Mouse (Mus musculus): ENCODE data around the gene Pnn. TPM values are rescaled to one million over a fixed set of nuclear protein-coding genes. Genes with fewer than 3 reads are reported as not detected.

The Pnn gene
- polyA plus RNA-seq, 1 experiment from 2014 or later: 105 TPM

DNA sequence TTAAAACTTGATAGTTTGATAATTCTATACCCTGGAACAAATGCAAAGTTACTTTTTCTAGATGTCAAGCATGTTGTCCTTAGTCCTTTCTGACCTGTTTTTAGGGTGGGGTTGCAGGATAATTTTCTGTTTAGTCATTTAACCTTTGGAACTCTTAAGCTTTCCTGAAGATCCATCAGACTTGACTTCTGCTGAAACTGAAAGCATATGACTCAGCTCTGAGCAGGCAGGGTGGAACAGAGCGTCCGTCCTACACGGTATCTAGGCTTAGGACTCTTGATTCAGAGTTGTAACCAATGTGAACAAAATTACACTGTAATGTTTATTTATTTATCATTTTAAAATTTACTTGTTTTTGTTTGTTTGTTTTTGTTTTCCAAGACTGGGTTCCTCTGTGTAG lies 11.2 kb downstream of the Pnn start:
- Histone ChIP-seq H3K4me1 (no peaks in the 10 kb centered on the region), H3K27ac (no peak overlapping the region), H3K4me3 (replicated peaks) (no peak overlapping the region), H3K9me3 (replicated peaks) (no peaks in the 10 kb centered on the region), H3K4me2 (no peak overlapping the region), H3K27me3 (no peaks in the 10 kb centered on the region), H3K9ac (no peak overlapping the region), H3K36me3 (peaks cover 18% of the 10 kb centered on the region)
- WGBS: 94% methylated on average over 3 of the region's 3 CpGs
- no peak for ATAC-seq (replicated peaks; ENCODE audit: low FRiP score)

DNA sequence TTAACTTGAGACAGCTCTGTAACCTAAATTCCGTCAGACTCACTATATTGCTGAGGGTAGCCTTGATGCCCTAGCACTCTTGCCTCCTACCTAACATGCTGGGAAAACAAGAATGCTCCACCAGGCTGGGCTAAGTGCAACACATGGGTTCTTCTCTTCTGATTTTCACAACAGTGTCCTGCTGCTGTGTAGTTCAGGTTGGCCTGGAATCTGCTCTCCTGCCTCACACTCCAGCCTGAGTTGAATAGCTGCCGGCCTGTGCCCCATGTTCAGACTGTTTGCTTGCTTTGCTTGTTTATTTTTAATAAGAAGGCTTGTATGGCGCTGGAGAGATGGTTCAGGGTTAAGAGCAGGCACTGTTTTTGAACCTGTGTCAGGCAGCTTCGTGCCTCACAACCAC lies 13.8 kb downstream of the Pnn start:
- Histone ChIP-seq H3K4me3 (replicated peaks) (no peak overlapping the region), H3K9ac (no peak overlapping the region), H3K27ac (no peak overlapping the region), H3K27me3 (no peaks in the 10 kb centered on the region), H3K9me3 (replicated peaks) (no peaks in the 10 kb centered on the region), H3K36me3 (peaks cover 2% of the 10 kb centered on the region; the same call in 1 of the 2 replicates), H3K4me2 (no peak overlapping the region), H3K4me1 (no peaks in the 10 kb centered on the region)
- ATAC-seq (replicated peaks; ENCODE audit: low FRiP score): no peak
- WGBS: 83% methylated on average over 4 of the region's 4 CpGs

DNA sequence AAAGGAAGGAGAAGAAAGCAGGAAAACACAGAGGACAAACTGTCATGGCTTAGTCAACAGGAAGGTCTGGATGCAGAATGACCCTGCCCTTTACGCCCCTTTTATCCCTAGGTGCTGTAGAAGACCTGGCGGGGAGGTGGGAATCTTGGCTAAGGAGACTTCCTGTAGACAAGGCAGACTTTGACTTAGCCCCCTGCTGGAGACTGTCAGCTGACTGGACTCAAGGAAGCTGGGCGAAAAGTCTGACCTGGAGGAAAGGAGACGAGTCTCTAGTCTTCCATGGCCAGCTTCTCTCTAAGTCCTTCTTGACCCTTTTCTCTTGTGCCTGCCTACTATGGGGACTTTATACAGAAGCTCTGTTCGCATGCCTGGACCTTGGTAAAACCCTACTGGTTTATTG lies 17.8 kb downstream of the Pnn start:
- Histone ChIP-seq H3K36me3 (no peaks in the 10 kb centered on the region), H3K9ac (no peak overlapping the region), H3K4me3 (replicated peaks) (no peak overlapping the region), H3K4me1 (no peaks in the 10 kb centered on the region), H3K27me3 (no peaks in the 10 kb centered on the region), H3K4me2 (no peak overlapping the region), H3K9me3 (replicated peaks) (no peaks in the 10 kb centered on the region), H3K27ac (no peak overlapping the region)
- ATAC-seq (replicated peaks; ENCODE audit: low FRiP score): no peak
- WGBS: 66% methylated on average over 5 of the region's 5 CpGs

DNA sequence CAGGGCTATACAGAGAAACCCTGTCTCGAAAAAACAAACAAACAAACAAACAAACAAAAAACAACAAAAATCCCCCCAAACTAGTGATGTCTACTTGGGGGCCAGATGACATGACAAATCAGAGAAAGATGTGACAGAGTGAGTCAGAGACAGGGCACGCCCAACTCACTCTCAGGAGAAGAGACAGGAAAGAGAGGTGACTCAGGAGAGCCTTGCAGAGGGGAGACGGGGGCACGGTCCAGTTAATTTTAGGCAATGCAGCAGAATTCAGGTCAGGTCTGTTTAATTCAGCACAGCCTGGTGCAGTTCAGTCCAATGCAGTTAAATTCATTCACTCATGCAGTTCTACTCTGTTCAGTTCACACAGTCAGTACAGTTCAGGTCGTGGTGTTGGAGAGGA lies 19.5 kb downstream of the Pnn start:
- ATAC-seq (replicated peaks; ENCODE audit: low FRiP score): no peak
- H3K4me2 ChIP-seq: no peak overlapping the region
- no peaks in the 10 kb centered on the region for H3K27me3 ChIP-seq
- no peaks in the 10 kb centered on the region for H3K9me3 ChIP-seq (replicated peaks)
- WGBS: 74% methylated on average over 5 of the region's 5 CpGs
- no peak overlapping the region for H3K27ac ChIP-seq
- no peak overlapping the region for H3K4me3 ChIP-seq (replicated peaks)
- no peaks in the 10 kb centered on the region for H3K4me1 ChIP-seq
- H3K9ac ChIP-seq: no peak overlapping the region
- no peaks in the 10 kb centered on the region for H3K36me3 ChIP-seq

DNA sequence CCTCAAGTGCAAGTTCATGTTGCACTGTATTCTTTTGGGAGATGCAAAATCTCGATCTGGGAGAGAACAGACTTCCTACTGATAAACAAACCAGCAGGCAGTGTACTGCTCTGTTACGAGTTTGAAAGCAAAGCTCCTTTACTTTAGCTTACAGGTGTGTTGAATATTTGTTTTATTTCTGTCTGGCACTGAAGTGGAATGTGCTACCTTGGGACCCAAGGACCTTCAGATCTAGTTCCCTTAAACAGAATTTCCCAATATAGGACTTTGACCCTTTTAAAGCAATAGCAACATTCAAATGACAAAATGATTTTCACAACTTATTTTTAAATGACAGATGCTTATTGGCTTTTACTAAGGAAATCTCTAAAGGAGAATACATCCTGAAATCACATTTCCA lies 26.9 kb downstream of the Pnn start:
- Histone ChIP-seq H3K36me3 (no peaks in the 10 kb centered on the region), H3K4me3 (replicated peaks) (no peak overlapping the region), H3K4me2 (no peak overlapping the region), H3K27ac (no peak overlapping the region), H3K9ac (no peak overlapping the region), H3K4me1 (no peaks in the 10 kb centered on the region), H3K27me3 (no peaks in the 10 kb centered on the region), H3K9me3 (replicated peaks) (no peaks in the 10 kb centered on the region)
- WGBS: 62% methylated on average over 2 of the region's 2 CpGs
- no peak for ATAC-seq (replicated peaks; ENCODE audit: low FRiP score)

DNA sequence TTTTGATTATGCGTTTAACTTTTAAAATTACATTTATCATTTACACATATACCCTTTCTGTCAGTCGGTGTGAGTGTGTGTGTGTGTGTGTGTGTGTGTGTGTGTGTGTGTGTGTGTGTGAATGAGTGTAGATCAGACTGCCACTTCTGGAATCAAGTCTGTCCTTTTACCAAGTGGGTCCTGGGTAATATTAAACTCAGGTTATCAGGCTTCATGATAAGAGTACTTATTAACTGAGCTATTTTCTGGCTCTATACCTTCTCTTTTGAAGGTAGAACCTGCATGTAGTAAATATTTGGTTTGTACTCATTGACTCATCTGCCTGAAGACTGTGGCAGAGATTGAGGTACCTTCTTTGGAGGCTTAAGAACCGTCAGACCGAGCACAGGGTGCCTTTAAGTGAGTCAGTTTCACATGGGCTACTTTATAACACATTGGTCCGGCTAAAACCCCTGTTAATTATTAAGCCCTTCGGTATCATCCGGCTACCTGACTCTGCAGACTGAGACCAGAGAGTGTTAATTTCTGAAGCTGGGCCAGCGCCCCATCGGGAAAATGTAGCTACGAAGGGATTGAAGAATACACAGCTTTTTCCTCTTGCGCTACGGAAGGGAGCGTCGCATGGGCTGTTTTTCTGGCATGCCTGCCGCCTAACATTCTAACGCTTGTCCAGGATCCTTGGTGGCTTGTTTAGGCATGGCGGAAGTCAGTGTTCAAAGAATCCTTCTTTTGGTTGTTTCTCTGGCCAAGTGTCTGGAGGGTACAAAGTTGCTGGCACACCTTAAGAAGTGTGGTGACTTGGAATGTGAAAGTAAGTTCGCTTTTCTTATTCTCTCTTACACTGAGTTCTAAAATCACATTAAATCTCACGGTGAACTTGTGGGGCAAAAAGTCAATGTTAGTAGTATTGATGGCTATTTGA lies 28.7 kb downstream of the Pnn start, which contains the start of gene Mia2:
TSS of gene Mia2 (plus strand) at position 696 of the 922 bp plus-strand sequence.
- Histone ChIP-seq H3K27ac (peak within 1 kb of the TSS; percentile 73), H3K9me3 (replicated peaks) (no peaks in the 10 kb centered on the region), H3K9ac (0 out of 2 replicates have a peak within 1 kb of the TSS, but pooled peaks have one; percentile 8), H3K27me3 (no peaks in the 10 kb centered on the region), H3K36me3 (no peaks in the 10 kb centered on the region), H3K4me2 (peak within 1 kb of the TSS; percentile 40), H3K4me3 (replicated peaks) (peak within 1 kb of the TSS; percentile 35), H3K4me1 (no peaks in the 10 kb centered on the region)
- WGBS: 63% methylated on average over 19 of the region's 19 CpGs
- peak; percentile 93 for ATAC-seq (replicated peaks; ENCODE audit: low FRiP score)

DNA sequence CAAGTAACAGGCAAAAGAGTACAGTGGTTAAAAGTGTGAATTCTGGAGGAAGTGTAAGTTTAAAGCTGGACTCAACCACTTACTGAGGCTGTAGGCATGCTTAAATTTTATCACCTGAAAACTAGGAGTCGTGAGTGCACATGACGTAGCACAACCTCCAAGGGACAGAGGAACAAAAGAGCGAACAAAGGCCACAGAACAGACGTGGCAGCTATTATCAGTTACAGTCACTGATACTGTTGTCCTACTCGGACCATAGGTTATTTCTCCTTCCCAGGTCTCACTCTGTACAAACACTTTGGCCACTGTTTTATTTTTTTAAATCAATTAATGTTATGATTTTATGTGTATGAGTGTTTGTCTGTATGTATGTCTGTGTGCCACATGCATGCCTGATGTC lies 38.1 kb downstream of the Pnn start:
- H3K4me3 ChIP-seq (replicated peaks): no peak overlapping the region
- no peak for ATAC-seq (replicated peaks; ENCODE audit: low FRiP score)
- WGBS: 75% methylated on average over 5 of the region's 5 CpGs
- no peak overlapping the region for H3K9ac ChIP-seq
- H3K27ac ChIP-seq: no peak overlapping the region
- H3K36me3 ChIP-seq: no peaks in the 10 kb centered on the region
- H3K4me2 ChIP-seq: no peak overlapping the region
- H3K27me3 ChIP-seq: no peaks in the 10 kb centered on the region
- H3K4me1 ChIP-seq: no peaks in the 10 kb centered on the region
- H3K9me3 ChIP-seq (replicated peaks): no peaks in the 10 kb centered on the region

DNA sequence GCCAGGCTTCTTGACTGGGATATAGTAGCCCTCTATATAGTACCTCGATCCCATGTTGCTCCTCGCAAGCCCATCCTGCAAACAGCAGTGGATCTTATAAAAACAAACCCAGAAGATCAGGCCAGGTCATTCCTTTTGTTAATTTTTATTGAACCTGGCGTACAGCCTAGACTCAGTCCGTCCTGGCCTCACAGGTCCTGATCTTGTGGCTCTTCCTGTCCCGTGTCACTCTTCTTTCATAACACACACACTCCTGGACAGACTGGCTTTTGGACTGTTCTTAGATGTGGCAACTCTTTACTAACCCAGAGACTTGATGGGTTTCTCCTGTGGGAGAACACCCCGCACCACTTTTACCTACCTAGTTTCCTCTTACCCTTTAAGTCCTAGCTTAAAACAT lies 39.2 kb downstream of the Pnn start:
- no peaks in the 10 kb centered on the region for H3K27me3 ChIP-seq
- ATAC-seq (replicated peaks; ENCODE audit: low FRiP score): no peak; the same call in 1 of the 2 replicates
- no peaks in the 10 kb centered on the region for H3K9me3 ChIP-seq (replicated peaks)

DNA sequence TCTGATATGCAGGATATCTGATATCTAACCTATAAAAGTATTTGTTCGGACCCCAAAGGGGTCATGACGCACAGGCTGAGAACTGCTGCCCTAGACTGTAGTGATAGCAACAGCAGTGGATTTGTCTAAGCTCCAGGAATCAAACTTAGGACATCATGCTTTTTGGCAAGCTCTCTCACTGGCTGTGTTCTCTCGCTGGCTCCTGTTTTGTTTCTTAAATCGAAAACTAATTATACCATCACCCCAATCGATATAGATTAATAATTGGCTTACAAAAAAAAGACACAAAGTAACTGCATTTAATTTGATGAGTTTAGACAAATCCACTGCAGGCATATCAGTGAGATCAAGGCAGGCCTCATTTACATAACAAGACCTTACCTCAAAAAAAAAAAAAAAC lies 39.8 kb downstream of the Pnn start:
- Histone ChIP-seq H3K9me3 (replicated peaks) (no peaks in the 10 kb centered on the region), H3K4me1 (no peaks in the 10 kb centered on the region), H3K27ac (no peak overlapping the region), H3K36me3 (no peaks in the 10 kb centered on the region), H3K9ac (no peak overlapping the region), H3K27me3 (no peaks in the 10 kb centered on the region), H3K4me2 (no peak overlapping the region), H3K4me3 (replicated peaks) (no peak overlapping the region)
- WGBS: 90% methylated on average over 5 of the region's 5 CpGs
- ATAC-seq (replicated peaks; ENCODE audit: low FRiP score): no peak

More for the DNA sequence above, 39.2 kb downstream of the Pnn start:
- WGBS: 73% methylated on average over 6 of the region's 6 CpGs
- Histone ChIP-seq H3K4me3 (replicated peaks) (no peak overlapping the region), H3K27ac (no peak overlapping the region), H3K36me3 (no peaks in the 10 kb centered on the region), H3K4me1 (no peaks in the 10 kb centered on the region), H3K4me2 (no peak overlapping the region), H3K9ac (no peak overlapping the region)

DNA sequence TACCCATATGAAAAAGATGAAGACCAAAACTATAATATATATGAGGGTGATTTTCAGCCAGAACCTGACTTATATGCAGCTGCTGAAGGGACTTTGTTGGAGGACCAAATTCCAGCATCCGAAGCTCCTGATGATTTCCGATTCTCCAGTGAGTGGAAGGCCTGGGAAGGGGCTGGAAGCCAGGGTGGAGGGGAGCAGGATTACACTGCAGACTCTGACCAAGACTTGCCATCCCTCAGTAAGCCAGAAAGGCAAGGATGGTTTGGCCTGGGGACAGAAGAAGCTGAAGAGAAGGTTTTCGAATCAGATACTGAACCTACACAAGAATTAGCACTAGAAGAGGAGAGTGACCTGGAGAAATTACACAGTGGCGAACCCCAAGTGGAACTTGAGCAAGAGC lies 41.2 kb downstream of the Pnn start:
- Histone ChIP-seq H3K9me3 (replicated peaks) (no peaks in the 10 kb centered on the region), H3K27me3 (no peaks in the 10 kb centered on the region), H3K4me1 (no peaks in the 10 kb centered on the region), H3K36me3 (no peaks in the 10 kb centered on the region), H3K4me2 (no peak overlapping the region), H3K4me3 (replicated peaks) (no peak overlapping the region), H3K27ac (no peak overlapping the region), H3K9ac (no peak overlapping the region)
- 91% methylated on average over 4 of the region's 4 CpGs for WGBS
- ATAC-seq (replicated peaks; ENCODE audit: low FRiP score): no peak

DNA sequence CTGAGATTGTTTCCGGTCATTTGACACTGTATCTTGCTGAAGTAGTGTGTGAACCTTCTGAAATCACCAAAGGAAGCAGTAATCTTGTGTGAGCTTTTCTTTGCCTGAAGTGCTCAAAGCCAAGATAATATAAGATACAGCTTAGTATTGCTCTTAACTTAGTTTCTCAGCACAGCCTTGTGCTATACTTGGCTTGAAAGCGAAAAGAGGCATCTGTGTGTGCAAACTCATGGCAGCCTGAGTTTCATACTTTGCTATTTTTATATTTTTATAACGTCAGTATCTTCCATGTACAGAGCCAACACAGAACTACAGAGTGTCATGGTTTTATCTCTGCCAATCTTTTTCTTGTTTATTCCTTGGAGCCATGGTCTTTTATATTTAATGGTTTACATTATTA lies 50.5 kb downstream of the Pnn start:
- H3K27ac ChIP-seq: no peak overlapping the region
- no peak overlapping the region for H3K4me2 ChIP-seq
- no peaks in the 10 kb centered on the region for H3K36me3 ChIP-seq
- H3K27me3 ChIP-seq: no peaks in the 10 kb centered on the region
- no peak overlapping the region for H3K9ac ChIP-seq
- no peaks in the 10 kb centered on the region for H3K4me1 ChIP-seq
- no peaks in the 10 kb centered on the region for H3K9me3 ChIP-seq (replicated peaks)
- 86% methylated on average over 3 of the region's 3 CpGs for WGBS
- no peak for ATAC-seq (replicated peaks; ENCODE audit: low FRiP score)
- H3K4me3 ChIP-seq (replicated peaks): no peak overlapping the region
